Mouse (Mus musculus) megakaryocyte, embryonic 14.5 days (primary cell): ENCODE measurements at regions not wholly inside any gene's neighbourhood (a gene's known extent, or its start where the extent isn't known, plus 50 kb on each side); places are given as distances from the start of the nearest gene placed in this dataset.
"Not testable (repeated sequence)": the region's sequence is repeated elsewhere in the genome, so short reads cannot be mapped to it uniquely, and the experiment has no call there.

Experiments
- FLI1 ChIP-seq: IDR thresholded peaks from 2 replicates; pipeline ENCODE4 v1.6.1; 2012; ENCODE audit warnings: low read length, inconsistent platforms, mixed read lengths
- GATA1 ChIP-seq: IDR thresholded peaks from 3 replicates; pipeline ENCODE4 v1.6.1; 2012; ENCODE audit warnings: mixed read lengths, low read length, inconsistent platforms, borderline replicate concordance

DNA sequence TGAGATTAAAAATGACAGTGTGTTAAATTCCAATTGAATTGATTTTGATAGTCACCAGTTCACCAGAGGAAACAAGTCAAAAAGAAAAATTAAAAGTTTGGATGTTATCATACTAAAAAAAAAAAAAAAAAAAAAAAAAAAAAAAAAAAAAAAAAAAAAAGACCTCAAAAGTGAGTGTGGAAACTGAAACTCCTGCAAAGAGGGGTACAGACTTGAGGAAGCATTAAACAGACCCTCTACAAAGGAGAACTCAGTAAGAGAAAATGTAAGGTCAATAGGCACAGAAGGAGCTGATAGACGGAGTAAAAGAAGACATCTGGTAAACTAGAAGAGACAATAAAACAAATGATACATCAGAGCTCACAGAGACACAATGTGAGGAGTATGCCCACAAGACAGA lies 79.7 kb upstream of the Pdc start:
- TF ChIP-seq GATA1, FLI1: not testable (repeated sequence)
